Mouse (Mus musculus): ENCODE results near the gene Pla2g10. TPM values are rescaled to one million over a fixed set of nuclear protein-coding genes. Genes with fewer than 3 reads are reported as not detected.
"Not testable (repeated sequence)": the region's sequence is repeated elsewhere in the genome, so short reads cannot be mapped to it uniquely, and the experiment has no call there.

Pla2g10 gene
- polyA plus RNA-seq, 1 experiment from 2014 or later, result 0.27 TPM

DNA sequence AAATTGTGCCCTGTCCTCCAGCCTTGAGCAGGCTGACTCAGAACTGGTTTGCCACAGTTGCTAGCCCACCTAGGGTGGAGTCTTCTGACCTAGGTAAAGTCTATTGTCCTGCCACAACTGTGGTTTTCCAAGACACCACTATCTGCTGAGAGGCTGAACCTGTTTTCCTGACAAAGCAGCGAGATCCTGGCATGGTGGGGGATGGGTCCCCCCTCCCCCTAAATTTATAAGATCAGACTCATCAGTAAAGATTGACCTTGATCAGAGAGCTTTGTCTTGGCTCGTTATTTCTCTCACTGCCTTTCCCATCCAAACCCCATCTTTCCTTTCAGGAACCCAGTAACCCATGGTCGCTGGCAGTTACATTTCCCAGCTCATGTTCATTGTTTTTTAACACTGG is 19.2 kb upstream of the Pla2g10 start:
- H3K4me2 ChIP-seq (replicated peaks), result no peak overlapping the region
- ATAC-seq (ENCODE audit: low FRiP score, low read depth), result no peak
- no peak overlapping the region for H3K9ac ChIP-seq
- H3K36me3 ChIP-seq, result no peaks in the 10 kb centered on the region
- H3K27ac ChIP-seq, result no peak overlapping the region
- H3K9me3 ChIP-seq, result no peaks in the 10 kb centered on the region
- 0 out of 2 replicates have a peak, but pooled peaks cover 2% of the 10 kb centered on the region for H3K4me1 ChIP-seq
- no peak overlapping the region for H3K4me3 ChIP-seq
- H3K27me3 ChIP-seq (replicated peaks), result no peaks in the 10 kb centered on the region
- 72% methylated on average over 3 of the region's 3 CpGs for WGBS

- no peaks in the 10 kb centered on the region for H3K36me3 ChIP-seq
- no peaks in the 10 kb centered on the region for H3K4me1 ChIP-seq
- no peaks in the 10 kb centered on the region for H3K27me3 ChIP-seq (replicated peaks)
- no peaks in the 10 kb centered on the region for H3K9me3 ChIP-seq
- no peak overlapping the region for H3K27ac ChIP-seq
- no peak overlapping the region for H3K4me3 ChIP-seq
- no peak overlapping the region for H3K4me2 ChIP-seq (replicated peaks)
- no peak overlapping the region for H3K9ac ChIP-seq
- WGBS, result 53% methylated on average over 5 of the region's 5 CpGs
- ATAC-seq (ENCODE audit: low FRiP score, low read depth), result no peak
These were observed 18.5 kb upstream of the Pla2g10 start for GRCm38 (mm10) chr16:13749306-13749705.

DNA sequence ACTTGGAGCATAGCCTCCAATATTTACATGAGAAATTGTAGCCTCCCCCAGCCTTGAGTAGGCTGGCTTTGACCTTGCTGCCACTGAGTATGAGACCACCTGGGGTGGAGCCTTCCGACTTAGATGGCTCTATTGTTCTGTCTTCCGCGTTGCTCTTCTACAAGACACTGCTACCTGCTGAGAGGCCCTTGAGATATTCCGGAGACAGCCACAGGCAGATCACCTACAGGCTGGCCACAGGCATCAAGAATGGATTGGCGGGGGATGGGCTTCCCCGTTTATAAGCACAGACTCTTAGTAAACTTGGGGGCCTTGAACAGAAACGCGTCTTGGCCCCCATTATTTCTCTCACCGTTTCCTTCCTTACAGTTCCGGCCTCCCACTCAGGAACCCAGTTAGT is 18.0 kb upstream of the Pla2g10 start:
- WGBS, result 12% methylated on average over 10 of the region's 10 CpGs

DNA sequence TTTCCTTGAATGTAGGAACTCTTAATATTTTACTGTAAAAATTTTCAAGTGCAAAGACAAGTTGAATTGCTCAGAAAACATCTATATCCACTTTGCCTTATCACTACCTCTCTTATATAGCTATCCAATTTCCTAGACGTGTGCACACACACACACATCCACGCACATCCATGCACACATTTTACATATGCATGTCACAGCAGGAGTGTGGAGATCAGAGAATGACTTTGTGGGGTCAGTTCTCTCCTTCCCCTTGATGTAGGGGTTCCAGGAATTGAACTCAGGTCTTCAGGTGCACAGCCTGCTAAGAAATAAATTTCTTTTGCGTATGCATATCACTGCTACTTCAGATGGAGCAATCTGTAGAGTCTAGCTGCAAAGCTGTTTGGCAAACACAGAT is 17.3 kb upstream of the Pla2g10 start:
- no peaks in the 10 kb centered on the region for H3K9me3 ChIP-seq
- H3K4me2 ChIP-seq (replicated peaks), result no peak overlapping the region
- no peak for ATAC-seq (ENCODE audit: low FRiP score, low read depth)
- H3K27me3 ChIP-seq (replicated peaks), result no peaks in the 10 kb centered on the region
- no peak overlapping the region for H3K9ac ChIP-seq
- no peak overlapping the region for H3K27ac ChIP-seq
- H3K4me3 ChIP-seq, result no peak overlapping the region
- H3K4me1 ChIP-seq, result no peaks in the 10 kb centered on the region
- no peaks in the 10 kb centered on the region for H3K36me3 ChIP-seq
- WGBS, result 69% methylated on average over 3 of the region's 3 CpGs

More for the DNA sequence above, 18.0 kb upstream of the Pla2g10 start:
- not testable (repeated sequence) for ATAC-seq (ENCODE audit: low FRiP score, low read depth); H3K36me3 ChIP-seq; H3K27ac ChIP-seq; H3K9ac ChIP-seq; H3K27me3 ChIP-seq (replicated peaks); H3K9me3 ChIP-seq; H3K4me2 ChIP-seq (replicated peaks); H3K4me1 ChIP-seq; H3K4me3 ChIP-seq

DNA sequence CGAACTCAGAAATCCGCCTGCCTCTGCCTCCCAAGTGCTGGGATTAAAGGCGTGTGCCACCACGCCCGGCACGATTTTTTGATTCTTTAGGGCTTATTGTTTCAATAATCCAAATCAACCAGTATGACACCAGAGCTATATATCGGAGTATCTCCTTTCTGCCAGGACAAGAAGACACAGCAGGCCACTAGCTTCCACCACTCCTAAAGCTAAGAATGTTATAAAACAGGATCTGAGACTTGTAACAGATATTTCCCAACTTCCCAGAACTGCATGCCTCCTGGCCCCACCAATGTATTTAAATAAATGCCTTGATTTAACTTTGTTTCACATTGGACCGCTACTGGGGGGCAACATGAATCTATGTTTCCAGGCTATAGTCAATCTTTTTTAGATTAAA is 16.9 kb upstream of the Pla2g10 start:
- no peak overlapping the region for H3K27ac ChIP-seq

DNA sequence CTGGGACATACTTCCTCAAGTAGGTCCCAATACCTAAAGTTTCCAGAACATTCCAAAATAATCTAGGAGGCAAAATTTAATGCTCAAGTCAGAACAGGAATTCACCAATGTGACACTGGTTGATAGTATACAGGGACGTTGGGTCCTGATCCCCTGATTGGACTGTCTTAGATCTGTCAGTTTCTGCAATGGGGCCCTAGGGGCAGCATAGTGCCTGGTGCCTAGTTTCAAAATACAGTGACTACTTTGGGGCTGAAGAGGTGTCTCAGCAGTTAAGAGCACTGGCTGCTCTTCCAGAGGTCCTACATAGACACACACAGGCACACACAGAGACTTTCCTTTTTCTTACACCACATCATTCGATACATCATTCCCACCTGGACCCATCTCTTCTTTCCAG is 10.1 kb upstream of the Pla2g10 start:
- Histone ChIP-seq H3K27ac (no peak overlapping the region), H3K36me3 (no peaks in the 10 kb centered on the region), H3K9me3 (no peaks in the 10 kb centered on the region), H3K4me1 (no peaks in the 10 kb centered on the region), H3K9ac (no peak overlapping the region), H3K4me3 (no peak overlapping the region), H3K27me3 (replicated peaks) (no peaks in the 10 kb centered on the region), H3K4me2 (replicated peaks) (no peak overlapping the region)
- no peak for ATAC-seq (ENCODE audit: low FRiP score, low read depth)
- 66% methylated on average over 2 of the region's 2 CpGs for WGBS

More for the DNA sequence above, 16.9 kb upstream of the Pla2g10 start:
- no peak overlapping the region for H3K9ac ChIP-seq
- H3K9me3 ChIP-seq, result no peaks in the 10 kb centered on the region
- H3K4me2 ChIP-seq (replicated peaks), result no peak overlapping the region
- no peak overlapping the region for H3K4me3 ChIP-seq
- 93% methylated on average over 8 of the region's 8 CpGs for WGBS
- no peaks in the 10 kb centered on the region for H3K36me3 ChIP-seq
- ATAC-seq (ENCODE audit: low FRiP score, low read depth), result no peak
- no peaks in the 10 kb centered on the region for H3K4me1 ChIP-seq
- no peaks in the 10 kb centered on the region for H3K27me3 ChIP-seq (replicated peaks)

DNA sequence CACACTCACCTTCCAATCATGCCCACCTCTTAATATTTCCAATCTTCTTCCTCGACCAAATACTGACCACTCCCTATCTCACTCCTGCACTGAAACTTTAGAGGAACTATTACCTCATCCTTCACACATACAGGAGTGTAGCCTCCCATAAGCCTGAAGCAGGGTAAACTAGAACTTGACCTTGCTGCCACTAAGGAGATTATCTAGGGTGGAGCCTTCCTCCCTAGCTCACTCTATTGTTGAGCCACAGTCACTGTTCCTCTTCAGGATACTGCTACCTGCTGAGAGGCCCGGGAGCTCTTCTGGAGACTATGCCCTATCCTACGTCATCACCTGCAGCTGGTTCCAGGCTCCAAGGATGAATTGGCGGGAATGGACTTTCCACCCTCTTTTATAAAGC is 8.3 kb upstream of the Pla2g10 start:
- WGBS, result 69% methylated on average over 4 of the region's 4 CpGs
- H3K36me3 ChIP-seq; H3K4me3 ChIP-seq; H3K27me3 ChIP-seq (replicated peaks); H3K9ac ChIP-seq; H3K4me1 ChIP-seq; H3K9me3 ChIP-seq; H3K4me2 ChIP-seq (replicated peaks); H3K27ac ChIP-seq; ATAC-seq (ENCODE audit: low FRiP score, low read depth): not testable (repeated sequence)

- no peaks in the 10 kb centered on the region for H3K27me3 ChIP-seq (replicated peaks)
- H3K4me3 ChIP-seq, result no peak overlapping the region
- WGBS, result 77% methylated on average over 8 of the region's 8 CpGs
- no peak overlapping the region for H3K4me2 ChIP-seq (replicated peaks)
- H3K9me3 ChIP-seq, result no peaks in the 10 kb centered on the region
- H3K9ac ChIP-seq, result no peak overlapping the region
- H3K36me3 ChIP-seq, result no peaks in the 10 kb centered on the region
- H3K4me1 ChIP-seq, result no peaks in the 10 kb centered on the region
- H3K27ac ChIP-seq, result no peak overlapping the region
- ATAC-seq (ENCODE audit: low FRiP score, low read depth), result no peak
These were observed 5.2 kb upstream of the Pla2g10 start for GRCm38 (mm10) chr16:13735977-13736376.

DNA sequence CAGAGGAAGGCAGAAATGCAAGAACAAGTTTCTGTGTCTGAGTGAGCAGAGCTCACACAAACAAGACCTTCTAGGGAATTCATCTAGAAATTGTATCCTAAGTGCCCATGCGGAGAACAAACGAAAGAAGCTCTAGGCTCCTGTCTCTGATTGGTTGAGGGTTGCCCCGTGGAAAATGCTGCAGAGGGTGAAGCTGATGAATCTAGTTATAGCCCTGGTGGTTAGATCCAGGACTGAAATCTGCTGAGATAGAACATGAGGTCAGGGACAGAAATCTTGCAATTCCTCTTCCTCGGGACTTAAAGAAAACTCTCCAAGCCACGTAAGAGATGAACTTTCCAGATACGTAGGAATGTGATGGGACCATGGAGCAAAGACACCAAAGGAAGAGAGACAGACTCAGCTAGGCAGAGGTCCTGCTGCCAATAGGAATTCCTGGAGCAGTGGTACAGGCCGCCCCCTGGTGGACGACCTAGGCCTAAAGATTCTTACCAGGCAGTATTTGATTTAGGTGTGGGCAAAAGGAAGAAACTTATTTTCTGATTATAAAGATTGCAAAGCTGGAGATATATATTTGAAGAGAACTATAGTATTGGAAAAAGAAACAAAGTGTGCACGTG is 2.8 kb upstream of the Pla2g10 start:
- Histone ChIP-seq H3K36me3 (no peaks in the 10 kb centered on the region), H3K9me3 (no peaks in the 10 kb centered on the region), H3K4me2 (replicated peaks) (no peak overlapping the region), H3K4me1 (0 out of 2 replicates have a peak, but pooled peaks cover 4% of the 10 kb centered on the region), H3K27ac (no peak overlapping the region), H3K9ac (no peak overlapping the region), H3K4me3 (no peak overlapping the region), H3K27me3 (replicated peaks) (no peaks in the 10 kb centered on the region)
- ATAC-seq (ENCODE audit: low FRiP score, low read depth), result no peak; the same call in 1 of the 2 replicates
- 22% methylated on average over 9 of the region's 9 CpGs for WGBS

- H3K4me3 ChIP-seq, result no peak overlapping the region
- H3K4me2 ChIP-seq (replicated peaks), result no peak overlapping the region
- 88% methylated on average over 3 of the region's 3 CpGs for WGBS
- ATAC-seq (ENCODE audit: low FRiP score, low read depth), result no peak
- no peak overlapping the region for H3K27ac ChIP-seq
- H3K36me3 ChIP-seq, result no peaks in the 10 kb centered on the region
- no peak overlapping the region for H3K9ac ChIP-seq
- no peaks in the 10 kb centered on the region for H3K9me3 ChIP-seq
- no peaks in the 10 kb centered on the region for H3K27me3 ChIP-seq (replicated peaks)
- H3K4me1 ChIP-seq, result 0 out of 2 replicates have a peak, but pooled peaks cover 4% of the 10 kb centered on the region
These were observed 2.0 kb upstream of the Pla2g10 start for GRCm38 (mm10) chr16:13732786-13733185.

DNA sequence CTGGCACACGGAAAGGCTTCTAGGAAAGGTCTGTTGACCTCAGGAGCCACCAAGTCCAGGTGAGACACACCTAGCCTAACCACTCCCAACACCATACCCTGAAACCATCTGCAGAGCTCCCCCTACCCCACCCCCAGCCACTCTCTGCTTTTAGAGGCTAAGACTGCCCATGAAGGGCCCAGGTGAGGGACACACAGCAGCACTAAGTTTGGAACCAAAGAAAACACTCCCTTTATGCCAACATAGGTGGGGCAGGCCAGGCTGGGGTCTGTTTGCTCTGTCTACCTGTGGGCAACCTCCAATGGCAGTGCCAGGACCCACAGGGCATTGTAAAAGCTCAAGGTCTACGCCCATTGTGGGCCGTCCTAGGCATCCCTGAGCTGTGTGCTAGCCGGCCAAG is 1.4 kb downstream of the Pla2g10 start:
- no peak overlapping the region for H3K27ac ChIP-seq
- H3K27me3 ChIP-seq (replicated peaks), result no peaks in the 10 kb centered on the region
- 0 out of 2 replicates have a peak, but pooled peaks cover 4% of the 10 kb centered on the region for H3K4me1 ChIP-seq
- no peak overlapping the region for H3K9ac ChIP-seq
- no peaks in the 10 kb centered on the region for H3K36me3 ChIP-seq
- no peak overlapping the region for H3K4me2 ChIP-seq (replicated peaks)
- 84% methylated on average over 4 of the region's 4 CpGs for WGBS
- no peak for ATAC-seq (ENCODE audit: low FRiP score, low read depth)
- H3K9me3 ChIP-seq, result no peaks in the 10 kb centered on the region
- no peak overlapping the region for H3K4me3 ChIP-seq

DNA sequence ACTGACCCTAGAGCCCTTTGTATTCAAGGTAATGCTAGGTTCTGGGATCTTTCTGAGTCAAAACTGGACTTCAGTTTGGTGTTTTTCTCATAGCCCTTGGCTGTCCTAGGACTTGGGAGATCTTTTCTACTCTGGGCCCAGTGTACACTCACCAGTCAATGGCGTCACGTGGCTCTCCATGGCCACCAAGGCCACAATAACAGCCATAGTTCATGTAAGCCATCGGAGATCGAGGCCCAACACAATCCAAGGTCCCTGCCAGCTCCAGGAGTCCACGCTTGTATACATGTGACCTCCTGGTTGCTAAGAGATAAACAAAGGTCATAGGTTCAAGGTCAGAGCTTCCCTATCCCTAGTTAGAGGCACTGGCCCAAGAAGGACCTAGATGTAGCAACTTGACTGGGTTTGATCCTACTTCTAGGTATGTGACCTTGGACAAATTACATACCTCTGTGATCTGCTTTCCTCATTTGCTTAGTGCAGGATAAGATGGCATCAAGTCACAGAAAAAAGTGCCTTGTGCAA is 2.9 kb downstream of the Pla2g10 start:
- no peaks in the 10 kb centered on the region for H3K27me3 ChIP-seq (replicated peaks)
- no peak overlapping the region for H3K4me3 ChIP-seq
- 0 out of 2 replicates have a peak, but pooled peaks cover 4% of the 10 kb centered on the region for H3K4me1 ChIP-seq
- ATAC-seq (ENCODE audit: low FRiP score, low read depth), result no peak
- no peak overlapping the region for H3K27ac ChIP-seq
- H3K36me3 ChIP-seq, result no peaks in the 10 kb centered on the region
- no peaks in the 10 kb centered on the region for H3K9me3 ChIP-seq
- no peak overlapping the region for H3K4me2 ChIP-seq (replicated peaks)
- WGBS, result 91% methylated on average over 5 of the region's 5 CpGs
- no peak overlapping the region for H3K9ac ChIP-seq

GRCm38 (mm10) chr16:13722937-13723336 is 7.8 kb downstream of the Pla2g10 start:
- WGBS, result 38% methylated on average over 10 of the region's 10 CpGs
- H3K27me3 ChIP-seq (replicated peaks), result no peaks in the 10 kb centered on the region
- no peak for ATAC-seq (ENCODE audit: low FRiP score, low read depth)
- no peak overlapping the region for H3K27ac ChIP-seq
- H3K9me3 ChIP-seq, result no peaks in the 10 kb centered on the region
- no peak overlapping the region for H3K4me3 ChIP-seq
- H3K36me3 ChIP-seq, result no peaks in the 10 kb centered on the region
- no peak overlapping the region for H3K9ac ChIP-seq
- no peaks in the 10 kb centered on the region for H3K4me1 ChIP-seq
- no peak overlapping the region for H3K4me2 ChIP-seq (replicated peaks)

All from neural tube, embryonic 12.5 days (tissue).